Mouse (Mus musculus) MEL (cell line): ENCODE data around the gene Atp5s. TPM values are rescaled to one million over a fixed set of nuclear protein-coding genes. Genes with fewer than 3 reads are reported as not detected.

Source experiments
- DNase-seq: peaks from one replicate; pipeline ENCODE4 v3.0.0; 2011; ENCODE audit warnings: low read depth, low spot score
- H3K27ac ChIP-seq: 2 replicates; pipeline ENCODE4 v1.5.1; 2012; ENCODE audit warnings: low read depth, mild to moderate bottlenecking, control low read depth, low read length, moderate library complexity; ENCODE audit not compliant: control insufficient read depth
- H3K27me3 ChIP-seq, 2 experiments: fragments of 150-350 bp in 1 of 2; sonication (generic) in 1 of 2; 2 replicates each; pipeline ENCODE4 v1.6.1; 2012; ENCODE audit warnings: low read length in 2 of 2, mild to moderate bottlenecking in 2 of 2, improper control_type of control experiment in 1 of 2, moderate library complexity in 1 of 2; ENCODE audit not compliant: insufficient read depth in 2 of 2, control insufficient read depth in 1 of 2
- H3K36me3 ChIP-seq, 2 experiments: 2 replicates each; pipeline ENCODE4 v1.6.1; 2012 to 2014; ENCODE audit warnings: low read length in 2 of 2, improper control_type of control experiment in 1 of 2, inconsistent platforms in 1 of 2, mild to moderate bottlenecking in 1 of 2; ENCODE audit not compliant: insufficient read depth in 2 of 2, control insufficient read depth in 1 of 2
- H3K4me1 ChIP-seq, 2 experiments: fragments of 150-350 bp in 1 of 2; sonication (generic) in 1 of 2; 2 replicates each; pipeline ENCODE4 v1.6.1; 2012; ENCODE audit warnings: low read length in 2 of 2, improper control_type of control experiment in 1 of 2, mild to moderate bottlenecking in 1 of 2; ENCODE audit not compliant: insufficient read depth in 2 of 2, control insufficient read depth in 1 of 2
- H3K4me3 ChIP-seq, 2 experiments: fragments of 150-350 bp in 1 of 2; sonication (generic) in 1 of 2; 2 replicates each; pipeline ENCODE4 v1.5.1; 2012; ENCODE audit warnings: low read depth in 2 of 2, low read length in 2 of 2, mild to moderate bottlenecking in 2 of 2, moderate library complexity in 2 of 2, control low read depth in 1 of 2, improper control_type of control experiment in 1 of 2; ENCODE audit not compliant: control insufficient read depth in 1 of 2, insufficient read depth in 1 of 2
- H3K79me2 ChIP-seq: 2 replicates; pipeline ENCODE4 v1.6.1; 2012; ENCODE audit warnings: mild to moderate bottlenecking, low read length, moderate library complexity; ENCODE audit not compliant: control insufficient read depth, poor library complexity, insufficient read depth
- H3K9ac ChIP-seq: 2 replicates; pipeline ENCODE4 v1.6.1; 2012; ENCODE audit warnings: low read depth, mild to moderate bottlenecking, control low read depth, low read length, moderate library complexity; ENCODE audit not compliant: control insufficient read depth, poor library complexity, severe bottlenecking
- H3K9me3 ChIP-seq: fragments of 150-350 bp; sonication (generic); replicated peaks from 2 replicates; pipeline ENCODE4 v1.6.1; 2012; ENCODE audit warnings: mild to moderate bottlenecking, low read length, improper control_type of control experiment, moderate library complexity; ENCODE audit not compliant: insufficient read depth
- BHLHE40 ChIP-seq: IDR thresholded peaks from 2 replicates; pipeline ENCODE4 v1.6.1; 2012; ENCODE audit warnings: low read depth, mild to moderate bottlenecking, inconsistent platforms, low read length, improper control_type of control experiment, borderline replicate concordance
- CHD1 ChIP-seq: IDR thresholded peaks from 2 replicates; pipeline ENCODE4 v1.6.1; 2012; ENCODE audit warnings: low read depth, mild to moderate bottlenecking, inconsistent platforms, low read length, improper control_type of control experiment
- CHD2 ChIP-seq: IDR thresholded peaks from 2 replicates; pipeline ENCODE4 v1.6.1; 2011; ENCODE audit warnings: low read length, improper control_type of control experiment
- E2F4 ChIP-seq: IDR thresholded peaks from 2 replicates; pipeline ENCODE4 v1.6.1; 2011; ENCODE audit warnings: low read depth, low read length, improper control_type of control experiment, borderline replicate concordance
- EP300 ChIP-seq, 2 experiments: IDR thresholded peaks; 2 replicates each; pipeline ENCODE4 v1.6.1; 2011; ENCODE audit warnings: improper control_type of control experiment in 2 of 2, low read length in 2 of 2, low read depth in 1 of 2, mild to moderate bottlenecking in 1 of 2
- GABPA ChIP-seq: IDR thresholded peaks from 2 replicates; pipeline ENCODE4 v1.6.1; 2012; ENCODE audit warnings: low read depth, mild to moderate bottlenecking, inconsistent platforms, low read length, improper control_type of control experiment, moderate library complexity
- GATA1 ChIP-seq: IDR thresholded peaks from 2 replicates; pipeline ENCODE4 v1.6.1; 2011; ENCODE audit warnings: low read depth, low read length, improper control_type of control experiment
- HCFC1 ChIP-seq: IDR thresholded peaks from 2 replicates; pipeline ENCODE4 v1.6.1; 2012; ENCODE audit warnings: low read depth, mild to moderate bottlenecking, inconsistent platforms, low read length, improper control_type of control experiment, moderate library complexity
- JUND ChIP-seq: IDR thresholded peaks from 2 replicates; pipeline ENCODE4 v1.6.1; 2011; ENCODE audit warnings: low read depth, mild to moderate bottlenecking, improper control_type of control experiment, low read length
- KAT2A ChIP-seq: conservative IDR thresholded peaks from 2 replicates; pipeline ENCODE4 v1.6.1; 2012; ENCODE audit warnings: low read depth, low read length, improper control_type of control experiment, inconsistent platforms
- MAX ChIP-seq: IDR thresholded peaks from 2 replicates; pipeline ENCODE4 v1.6.1; 2011; ENCODE audit warnings: low read length, improper control_type of control experiment
- MAZ ChIP-seq: IDR thresholded peaks from 2 replicates; pipeline ENCODE4 v1.6.1; 2012; ENCODE audit warnings: low read depth, mild to moderate bottlenecking, inconsistent platforms, low read length, improper control_type of control experiment
- MEF2A ChIP-seq: IDR thresholded peaks from 2 replicates; pipeline ENCODE4 v1.6.1; 2014; ENCODE audit warnings: low read depth, mild to moderate bottlenecking, inconsistent platforms, low read length, improper control_type of control experiment; ENCODE audit not compliant: poor library complexity, insufficient replicate concordance, severe bottlenecking; ENCODE audit errors: extremely low read depth
- MYC ChIP-seq: IDR thresholded peaks from 2 replicates; pipeline ENCODE4 v1.6.1; 2011; ENCODE audit warnings: low read depth, mild to moderate bottlenecking, low read length, improper control_type of control experiment, moderate library complexity
- NELFE ChIP-seq: IDR thresholded peaks from 2 replicates; pipeline ENCODE4 v1.6.1; 2011; ENCODE audit warnings: low read depth, low read length, improper control_type of control experiment
- POLR2AphosphoS5 ChIP-seq: IDR thresholded peaks from 2 replicates; pipeline ENCODE4 v1.6.1; 2012; ENCODE audit warnings: low read depth, borderline replicate concordance, mild to moderate bottlenecking, inconsistent platforms, low read length, moderate library complexity, mixed read lengths
- RAD21 ChIP-seq: IDR thresholded peaks from 2 replicates; pipeline ENCODE4 v1.6.1; 2011; ENCODE audit warnings: mild to moderate bottlenecking, low read depth, low read length, improper control_type of control experiment
- RCOR1 ChIP-seq: IDR thresholded peaks from 2 replicates; pipeline ENCODE4 v1.6.1; 2012; ENCODE audit warnings: low read depth, mild to moderate bottlenecking, inconsistent platforms, low read length, improper control_type of control experiment
- SIN3A ChIP-seq: IDR thresholded peaks from 2 replicates; pipeline ENCODE4 v1.6.1; 2012; ENCODE audit warnings: low read length, improper control_type of control experiment, inconsistent platforms
- SMC3 ChIP-seq: IDR thresholded peaks from 2 replicates; pipeline ENCODE4 v1.6.1; 2011; ENCODE audit warnings: low read depth, low read length, improper control_type of control experiment
- TAL1 ChIP-seq: IDR thresholded peaks from 2 replicates; pipeline ENCODE4 v1.6.1; 2012; ENCODE audit warnings: mild to moderate bottlenecking, inconsistent platforms, low read length, moderate library complexity, mixed read lengths
- TBP ChIP-seq: IDR thresholded peaks from 2 replicates; pipeline ENCODE4 v1.8.0; 2011; ENCODE audit warnings: low read depth, low read length, improper control_type of control experiment
- TCF12 ChIP-seq: IDR thresholded peaks from 2 replicates; pipeline ENCODE4 v1.6.1; 2014; ENCODE audit warnings: low read depth, mild to moderate bottlenecking, inconsistent platforms, low read length, improper control_type of control experiment, moderate library complexity
- UBTF ChIP-seq: IDR thresholded peaks from 2 replicates; pipeline ENCODE4 v1.6.1; 2012; ENCODE audit warnings: low read depth, mild to moderate bottlenecking, inconsistent platforms, low read length, improper control_type of control experiment, moderate library complexity, borderline replicate concordance; ENCODE audit not compliant: insufficient read depth
- USF1 ChIP-seq: IDR thresholded peaks from 2 replicates; pipeline ENCODE4 v1.6.1; 2014; ENCODE audit warnings: low read depth, mild to moderate bottlenecking, inconsistent platforms, low read length, improper control_type of control experiment, moderate library complexity
- USF2 ChIP-seq, 2 experiments: IDR thresholded peaks; 2 replicates each; pipeline ENCODE4 v1.6.1; 2011 to 2012; ENCODE audit warnings: improper control_type of control experiment in 2 of 2, low read length in 2 of 2, borderline replicate concordance in 1 of 2, inconsistent platforms in 1 of 2, low read depth in 1 of 2, mild to moderate bottlenecking in 1 of 2; ENCODE audit not compliant: insufficient read depth in 1 of 2
- ZMIZ1 ChIP-seq: IDR thresholded peaks from 2 replicates; pipeline ENCODE4 v1.6.1; 2012; ENCODE audit warnings: low read depth, mild to moderate bottlenecking, inconsistent platforms, low read length, improper control_type of control experiment, moderate library complexity
- ZNF384 ChIP-seq: IDR thresholded peaks from 2 replicates; pipeline ENCODE4 v1.6.1; 2012; ENCODE audit warnings: low read depth, mild to moderate bottlenecking, inconsistent platforms, low read length, improper control_type of control experiment
- polyA plus RNA-seq, 2 experiments: library from polyadenylated mRNA; stranded (reverse) in 1 of 2; unstranded in 1 of 2; fragments of >175 nt in 1 of 2; fragments of >200 nt in 1 of 2; gene quantifications; 2 replicates each; pipeline versions ENCODE4 v1.2.1 to v1.2.4; 2012; ENCODE audit warnings: low replicate concordance in 2 of 2, low read depth in 1 of 2; ENCODE audit not compliant: insufficient read length in 2 of 2, insufficient read depth in 1 of 2, missing spikeins in 1 of 2
- total RNA-seq: library from RNA; depleted of rRNA; stranded (reverse); fragments of 300-350 nt; gene quantifications from 2 replicates; pipeline ENCODE4 v1.2.3, GENCODE M21; 2012

Gene Atp5s
- total and polyA plus RNA-seq, 3 experiments = 12.7 to 13.7 TPM; not detected in 1

GRCm38 (mm10) chr12:69788380-69788779, 63.6 kb downstream of the Atp5s start:
- TF ChIP-seq POLR2AphosphoS5 = no peak
- no peak for TF ChIP-seq GATA1
- TF ChIP-seq GABPA = no peak
- no peak for TF ChIP-seq MAZ
- TF ChIP-seq CHD1 = no peak
- TF ChIP-seq USF1 = no peak
- no peak for TF ChIP-seq RAD21
- TF ChIP-seq ZMIZ1 = no peak
- TF ChIP-seq TCF12 = no peak
- no peak for TF ChIP-seq BHLHE40
- TF ChIP-seq TBP = no peak
- TF ChIP-seq ZNF384 = no peak
- no peak for TF ChIP-seq SIN3A
- no peak for TF ChIP-seq MAX
- TF ChIP-seq RCOR1 = no peak
- no peak for TF ChIP-seq KAT2A
- no peak for TF ChIP-seq HCFC1
- Histone ChIP-seq H3K27me3 (no peaks in the 10 kb centered on the region), H3K9ac (no peak overlapping the region), H3K79me2 (no peaks in the 10 kb centered on the region), H3K4me1 (peaks cover 0 to 4% of the 10 kb centered on the region in 2 experiments; a peak in 1 of 4 replicates), H3K4me3 (no peak overlapping the region), H3K9me3 (no peaks in the 10 kb centered on the region), H3K27ac (no peak overlapping the region), H3K36me3 (no peaks in the 10 kb centered on the region; a peak in 1 of 4 replicates)
- no peak for DNase-seq

GRCm38 (mm10) chr12:69789766-69790529, 65.2 kb downstream of the Atp5s start:
- TF ChIP-seq GATA1 (no peak), TAL1 (no peak), UBTF (no peak), JUND (no peak), SIN3A (no peak), MEF2A (no peak), USF2 (IDR thresholded peaks at IDR 0.05; ENCODE audit: borderline replicate concordance in 1 of 2, insufficient read depth in 1 of 2, low read depth in 1 of 2, low read length in 2 of 2) (no peak), GABPA (no peak), BHLHE40 (no peak), NELFE (no peak), ZNF384 (no peak), RCOR1 (no peak), MYC (no peak), SMC3 (no peak), E2F4 (no peak), CHD2 (no peak), EP300 (IDR thresholded peaks at IDR 0.05; ENCODE audit: low read depth in 1 of 2, low read length in 2 of 2) (no peak)
- TF ChIP-seq, all 39 proteins: peak for 0
- no peaks in the 10 kb centered on the region for H3K79me2 ChIP-seq
- H3K9me3 ChIP-seq = no peaks in the 10 kb centered on the region
- peaks cover 0 to 4% of the 10 kb centered on the region in 2 experiments; a peak in 2 of 4 replicates for H3K27me3 ChIP-seq
- H3K4me1 ChIP-seq = no peaks in the 10 kb centered on the region
- no peak overlapping the region for H3K27ac ChIP-seq
- no peaks in the 10 kb centered on the region; a peak in 1 of 4 replicates for H3K36me3 ChIP-seq
- H3K9ac ChIP-seq = no peak overlapping the region
- DNase-seq = no peak
- peak overlapping the region; percentile 44 to 68; a peak in 3 of 4 replicates for H3K4me3 ChIP-seq
